Mouse (Mus musculus) megakaryocyte-erythroid progenitor cell, adult 5 weeks (primary cell): ENCODE data around the gene Ap2m1. TPM values are rescaled to one million over a fixed set of nuclear protein-coding genes. Genes with fewer than 3 reads are reported as not detected.

Source experiments
- polyA plus RNA-seq: library from polyadenylated mRNA; stranded (reverse); fragments of >175 nt; gene quantifications from 2 replicates; pipeline ENCODE4 v1.2.3, GENCODE M21; 2012

Gene Ap2m1
- polyA plus RNA-seq = 121 and 128 TPM in 2 replicates

DNA sequence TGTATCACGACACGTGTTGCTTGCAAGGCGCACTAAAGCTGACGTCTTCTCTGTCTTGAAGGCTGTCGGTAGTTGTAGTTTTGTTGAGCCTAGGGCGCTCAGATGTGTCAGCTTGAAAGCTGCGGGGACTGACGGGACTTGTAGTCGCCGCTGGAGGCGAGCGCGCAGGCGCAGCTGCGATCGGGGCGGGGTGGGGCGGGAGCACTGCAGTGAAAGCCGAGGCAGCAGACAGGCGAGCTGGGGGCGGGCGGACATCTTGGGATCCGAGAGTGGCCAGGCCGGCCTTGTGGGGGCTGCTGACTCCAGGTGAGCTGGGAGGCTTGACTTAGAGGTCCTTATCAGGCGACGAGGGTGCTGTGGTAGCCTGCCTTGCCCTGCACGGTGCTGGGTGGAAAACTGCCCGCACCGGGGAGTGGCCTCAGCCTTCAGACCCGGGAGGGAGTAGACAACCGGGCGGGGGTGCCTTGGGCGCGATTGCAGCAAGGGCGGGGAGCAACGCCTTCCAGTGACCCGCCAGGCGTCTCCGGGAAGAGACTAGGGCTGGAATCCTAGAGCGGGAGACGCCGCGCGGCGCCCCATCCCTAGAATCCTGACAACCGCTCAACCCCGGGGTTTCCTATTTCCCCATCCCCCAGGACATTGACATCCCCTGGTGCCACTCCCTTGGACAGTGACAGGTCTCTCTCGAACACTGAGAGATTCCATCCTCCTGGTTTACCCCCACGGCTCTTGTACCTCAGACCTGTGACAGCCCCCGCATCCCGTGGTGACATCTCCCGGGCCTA is at the start of gene Ap2m1:
Gene Ap2m1 (plus strand): TSS at position 183 of the 785 bp plus-strand sequence.

GRCm38 (mm10) chr16:20498677-20499475 is 36.4 kb upstream of the Ap2m1 start, which contains the start of gene Eif2b5:
Gene Eif2b5, plus strand, starts transcription at chr16:20498817.

GRCm38 (mm10) chr16:20516726-20517201 is 18.5 kb upstream of the Ap2m1 start, which contains the start of gene Dvl3:
Gene Dvl3, plus strand, starts transcription at chr16:20516982.

DNA sequence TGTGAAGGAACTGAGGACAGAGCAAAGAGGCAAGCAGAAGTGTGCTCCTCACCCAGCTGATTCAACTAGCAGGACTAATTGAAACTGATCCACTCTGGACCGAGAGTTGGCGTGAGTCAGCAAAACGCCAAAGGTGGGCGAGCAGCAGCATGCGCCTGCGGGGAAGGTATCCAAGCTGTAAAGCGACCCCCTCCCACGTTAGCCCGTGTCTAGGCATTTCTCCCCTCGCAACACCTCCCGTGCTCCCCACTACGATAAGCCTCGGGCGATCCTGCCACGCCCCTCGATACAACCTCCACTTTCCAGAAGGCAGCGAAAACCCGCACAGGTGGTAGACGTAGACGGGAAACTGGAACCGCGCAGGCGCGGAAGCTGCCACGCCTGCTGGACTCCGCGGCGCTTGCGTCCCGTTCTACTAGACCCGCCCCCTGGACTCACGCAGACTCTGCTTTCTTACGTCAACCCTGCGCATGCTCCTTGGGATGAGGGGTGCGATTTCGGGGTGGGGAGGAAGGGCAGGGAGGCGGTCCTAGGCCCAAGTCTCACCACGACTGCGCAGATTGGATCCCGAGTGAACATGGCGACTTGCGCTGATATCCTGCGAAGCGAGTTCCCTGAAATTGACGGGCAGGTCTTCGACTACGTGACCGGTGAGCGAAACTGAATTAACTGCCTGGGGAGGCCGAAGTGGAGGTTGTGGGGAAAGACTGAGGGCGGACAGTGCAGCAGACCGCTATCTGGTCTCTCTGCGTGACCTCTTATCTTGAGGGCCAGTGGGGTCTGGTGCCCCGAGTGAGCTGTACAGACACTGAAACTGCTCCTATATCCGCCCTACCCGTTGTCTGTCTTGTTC is 13.0 kb downstream of the Ap2m1 start, which contains the start of gene Abcf3:
Gene Abcf3 (plus strand): TSS at position 482 of the 853 bp plus-strand sequence.

DNA sequence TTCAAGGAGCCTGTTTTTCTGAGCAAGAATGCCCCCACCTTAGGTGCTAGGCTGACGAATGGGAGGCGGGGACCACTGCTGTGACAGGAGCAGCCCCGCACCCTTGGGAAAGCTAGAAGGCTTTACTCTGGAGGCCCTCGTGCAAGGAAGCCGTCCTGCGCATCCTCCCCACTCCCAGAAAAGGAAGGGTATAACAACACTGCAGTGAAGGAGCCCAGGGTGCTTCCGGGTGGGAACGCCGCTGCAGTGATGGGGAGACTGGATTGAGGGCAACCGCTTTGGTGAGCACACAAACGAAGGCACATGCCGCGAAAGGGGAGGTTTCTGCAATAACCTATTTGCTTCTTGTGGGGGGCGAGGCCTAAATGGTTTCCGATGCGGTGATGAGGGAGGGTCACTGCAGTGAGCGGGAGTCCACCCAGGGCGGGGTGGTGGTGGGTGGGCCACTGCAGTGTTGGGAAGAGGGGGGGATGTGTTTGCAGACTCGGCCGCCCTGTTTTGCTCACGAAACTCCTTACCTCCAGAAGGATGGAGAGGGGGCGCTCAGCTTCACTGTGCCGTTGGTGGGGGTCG is 54.2 kb downstream of the Ap2m1 start, which contains the start of gene Vwa5b2:
Gene Vwa5b2 (plus strand): TSS at position 106 of the 573 bp plus-strand sequence.

Other genes with a start within 250 kb of the Ap2m1 start
- 465 and 531 TPM in 2 replicates for gene Parl, start 233.1 kb upstream of the Ap2m1 start, polyA plus RNA-seq
- gene Cyp2ab1, start 210.1 kb upstream of the Ap2m1 start, polyA plus RNA-seq = 0.06 and 0.16 TPM in 2 replicates
- gene Abcc5, start 109.1 kb upstream of the Ap2m1 start, polyA plus RNA-seq = 10.1 and 12.0 TPM in 2 replicates
- 15.3 and 18.8 TPM in 2 replicates for gene Eif2b5, start 36.7 kb upstream of the Ap2m1 start, polyA plus RNA-seq
- 26.6 and 40.0 TPM in 2 replicates for gene Dvl3, start 18.5 kb upstream of the Ap2m1 start, polyA plus RNA-seq
- 22.5 and 24.3 TPM in 2 replicates for gene Abcf3, start 13.1 kb downstream of the Ap2m1 start, polyA plus RNA-seq
- gene Vwa5b2, start 54.0 kb downstream of the Ap2m1 start, polyA plus RNA-seq = 0.02 and 0.19 TPM in 2 replicates
- 7.4 and 10.6 TPM in 2 replicates for gene Eef1akmt4, start 76.1 kb downstream of the Ap2m1 start, polyA plus RNA-seq
- not detected in 2 replicates for gene Gm49333, start 76.1 kb downstream of the Ap2m1 start, polyA plus RNA-seq
- 13.1 and 17.5 TPM in 2 replicates for gene Alg3, start 76.3 kb downstream of the Ap2m1 start, polyA plus RNA-seq
- gene Camk2n2, start 85.8 kb downstream of the Ap2m1 start, polyA plus RNA-seq = 4.1 and 4.3 TPM in 2 replicates
- gene Ece2, start 94.3 kb downstream of the Ap2m1 start, polyA plus RNA-seq = 0.14 and 0.16 TPM in 2 replicates
- 220 and 372 TPM in 2 replicates for gene Psmd2, start 116.2 kb downstream of the Ap2m1 start, polyA plus RNA-seq
- gene Eif4g1, start 132.8 kb downstream of the Ap2m1 start, polyA plus RNA-seq = 561 and 648 TPM in 2 replicates
- gene Fam131a, start 157.8 kb downstream of the Ap2m1 start, polyA plus RNA-seq = 0.90 and 0.92 TPM in 2 replicates
- 3.6 and 4.3 TPM in 2 replicates for gene Polr2h, start 182.2 kb downstream of the Ap2m1 start, polyA plus RNA-seq
- gene Clcn2, start 182.3 kb downstream of the Ap2m1 start, polyA plus RNA-seq = 8.5 and 12.8 TPM in 2 replicates
- 0.01 TPM in 2 replicates for gene Chrd, start 197.6 kb downstream of the Ap2m1 start, polyA plus RNA-seq
- not detected in 2 replicates for gene Thpo, start 199.0 kb downstream of the Ap2m1 start, polyA plus RNA-seq